Mouse (Mus musculus) lung, postnatal 0 days (tissue): ENCODE measurements around the gene Vezt.

Experiments used
- CTCF ChIP-seq: IDR thresholded peaks from 2 replicates; pipeline ENCODE4 v1.5.1; 2016; ENCODE audit warnings: antibody characterized with exemption, mild to moderate bottlenecking
- EP300 ChIP-seq: IDR thresholded peaks from 2 replicates; pipeline ENCODE4 v1.6.1; 2016; ENCODE audit warnings: antibody characterized with exemption, mild to moderate bottlenecking, control low read depth

- no peak for TF ChIP-seq CTCF
- TF ChIP-seq EP300: no peak
Observed at GRCm38 (mm10) chr10:94036375-94036758, 750 bp upstream of the Vezt start.
